Mouse (Mus musculus) layer of hippocampus, adult 18-20 months (tissue): ENCODE measurements at regions not wholly inside any gene's neighbourhood (a gene's known extent, or its start where the extent isn't known, plus 50 kb on each side); places are given as distances from the start of the nearest gene placed in this dataset.

ENCODE experiments used
- DNase-seq, 2 experiments: peaks; one replicate each; pipeline ENCODE4 v3.0.0; 2022; ENCODE audit warnings: low spot score in 2 of 2

- peak in 1 of 2 experiments; percentile 29 for DNase-seq
Observed at GRCm38 (mm10) chr3:43155643-43156042, 1413.2 kb downstream of the D3Ertd751e start.

GRCm38 (mm10) chr3:43160530-43160929 is 1418.1 kb downstream of the D3Ertd751e start:
- DNase-seq = peak in 1 of 2 experiments; percentile 3

DNA sequence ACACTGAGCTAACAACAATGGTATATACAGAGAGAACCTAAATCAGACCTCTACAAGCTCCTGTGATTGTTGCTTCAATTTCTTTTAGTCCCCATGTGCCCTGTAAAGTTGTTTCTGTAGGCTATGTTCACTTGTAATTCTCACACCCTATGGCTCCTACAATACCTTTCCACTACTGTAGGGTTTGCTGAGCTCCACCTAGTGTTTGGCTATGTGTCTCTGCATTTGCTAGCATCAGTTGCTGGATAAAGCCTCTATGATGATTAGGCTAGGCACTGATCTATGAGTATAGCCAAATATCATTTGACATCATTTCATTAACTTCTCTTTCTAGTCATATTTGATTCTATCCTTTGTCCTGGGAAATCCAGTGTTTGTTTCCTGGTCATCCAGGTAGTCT is 1440.4 kb downstream of the D3Ertd751e start:
- DNase-seq = no peak

GRCm38 (mm10) chr3:43199891-43200290 is 1457.5 kb downstream of the D3Ertd751e start:
- peak in 1 of 2 experiments; percentile 11 for DNase-seq

DNA sequence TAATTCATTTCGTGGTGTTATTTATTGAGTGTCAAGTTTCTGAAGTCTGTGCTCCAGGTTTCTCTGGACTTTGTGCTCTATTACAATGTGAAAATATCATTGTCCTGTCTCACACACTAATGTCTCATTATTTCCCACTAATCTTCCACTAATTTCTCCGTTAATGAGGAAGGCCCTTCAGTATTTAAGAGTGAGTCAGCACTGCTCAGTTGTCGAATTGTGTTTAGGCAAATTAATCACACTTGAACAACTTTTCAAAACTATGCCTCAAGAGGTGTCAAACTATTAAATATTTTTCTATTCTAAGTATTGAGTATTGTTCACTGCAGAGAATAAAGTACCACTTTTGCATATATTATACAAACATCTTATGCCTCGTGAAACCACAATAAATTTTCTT is 1467.2 kb downstream of the D3Ertd751e start:
- DNase-seq = no peak

DNA sequence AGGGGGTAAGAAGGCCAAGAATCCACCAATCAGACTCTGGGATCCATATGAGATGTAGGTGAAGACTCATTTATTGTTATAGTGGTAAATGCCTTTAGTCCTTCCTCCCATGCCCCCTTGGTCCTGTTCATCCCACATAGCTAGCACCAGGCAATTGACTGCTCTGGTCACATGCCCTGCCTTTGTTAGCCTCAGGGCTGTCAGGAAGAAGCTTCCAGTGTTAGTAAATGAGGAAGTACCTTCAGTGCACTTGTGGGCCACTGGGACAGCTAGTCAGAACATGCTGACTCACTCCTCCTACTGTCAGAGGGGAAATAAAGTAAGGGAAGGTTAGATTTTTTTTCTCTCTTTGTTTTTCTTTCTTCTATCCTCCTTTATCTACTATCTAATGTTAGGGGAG is 1476.3 kb downstream of the D3Ertd751e start:
- no peak for DNase-seq

- DNase-seq = no peak
Observed at GRCm38 (mm10) chr3:43246639-43247038, 1504.2 kb downstream of the D3Ertd751e start.
